Mouse (Mus musculus) adrenal gland, postnatal 10 days (tissue): ENCODE results near the gene Igf2. TPM values are rescaled to one million over a fixed set of nuclear protein-coding genes. Genes with fewer than 3 reads are reported as not detected.

Experiments used
- DNase-seq: peaks from one replicate; pipeline ENCODE4 v3.0.0; 2021; ENCODE audit warnings: mixed read lengths
- microRNA-seq: library from miRNA; unstranded; fragments of <30 nt; microRNA quantifications from one replicate; pipeline ENCODE4 v1.2.0, GENCODE M21; 2021
- total RNA-seq, 2 experiments: library from RNA; stranded (reverse); gene quantifications; 2 replicates each; pipeline ENCODE4 v1.2.3; 2021

Gene Igf2
- total RNA-seq, 2 experiments from 2014 or later, result 1,376 to 1,421 TPM

DNA sequence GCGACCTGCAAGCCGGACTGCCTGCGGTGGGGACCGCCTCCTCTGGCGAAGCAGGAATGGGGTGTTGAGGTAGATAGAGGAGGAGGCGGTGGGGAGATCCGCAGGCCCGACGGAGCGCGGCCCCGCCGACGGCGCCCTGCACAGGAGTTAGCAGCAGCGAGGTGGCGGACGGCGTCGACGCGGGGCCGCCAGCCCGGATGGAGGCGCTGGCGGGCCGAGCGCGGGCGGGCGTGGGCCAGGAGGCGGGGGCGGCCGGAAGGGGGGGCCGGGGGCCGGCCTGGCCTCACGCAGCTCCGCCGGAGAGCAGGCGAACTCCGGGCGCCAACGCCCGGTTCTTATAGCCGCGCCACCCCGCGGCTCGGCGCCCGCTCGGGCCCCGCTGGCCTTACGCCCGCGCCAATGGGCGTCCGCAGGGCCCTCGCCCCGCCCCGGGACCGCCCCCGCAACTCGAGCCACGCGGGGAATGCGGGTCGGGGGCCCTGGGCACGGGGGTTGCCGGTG is 7.4 kb downstream of the Igf2 start:
- DNase-seq, result peak; percentile 62

DNA sequence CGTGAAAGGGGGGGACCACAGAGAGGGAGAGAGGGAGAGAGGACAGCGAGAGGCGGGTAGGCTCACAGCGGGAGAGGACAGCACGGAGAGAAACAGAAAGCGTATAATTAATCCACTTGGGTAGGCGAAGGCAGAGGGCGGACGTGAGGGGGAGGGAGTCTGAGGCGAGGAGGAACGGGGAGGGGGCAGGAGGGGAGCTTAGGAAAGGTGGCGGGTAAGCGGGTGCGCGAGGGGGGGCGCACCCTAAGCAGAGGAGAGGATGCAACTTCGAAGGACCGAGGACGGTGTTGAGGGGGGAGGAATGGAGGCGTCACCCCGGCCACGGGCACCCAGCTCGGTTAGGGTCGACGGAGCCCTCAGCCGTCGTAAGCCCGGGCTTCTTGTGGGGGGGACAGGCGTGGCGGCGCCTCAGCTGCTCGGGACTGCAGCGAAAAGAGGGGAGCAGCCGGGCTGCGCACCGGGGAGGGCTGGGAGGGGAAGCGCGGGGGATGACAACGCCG is 7.9 kb downstream of the Igf2 start:
- DNase-seq, result no peak

DNA sequence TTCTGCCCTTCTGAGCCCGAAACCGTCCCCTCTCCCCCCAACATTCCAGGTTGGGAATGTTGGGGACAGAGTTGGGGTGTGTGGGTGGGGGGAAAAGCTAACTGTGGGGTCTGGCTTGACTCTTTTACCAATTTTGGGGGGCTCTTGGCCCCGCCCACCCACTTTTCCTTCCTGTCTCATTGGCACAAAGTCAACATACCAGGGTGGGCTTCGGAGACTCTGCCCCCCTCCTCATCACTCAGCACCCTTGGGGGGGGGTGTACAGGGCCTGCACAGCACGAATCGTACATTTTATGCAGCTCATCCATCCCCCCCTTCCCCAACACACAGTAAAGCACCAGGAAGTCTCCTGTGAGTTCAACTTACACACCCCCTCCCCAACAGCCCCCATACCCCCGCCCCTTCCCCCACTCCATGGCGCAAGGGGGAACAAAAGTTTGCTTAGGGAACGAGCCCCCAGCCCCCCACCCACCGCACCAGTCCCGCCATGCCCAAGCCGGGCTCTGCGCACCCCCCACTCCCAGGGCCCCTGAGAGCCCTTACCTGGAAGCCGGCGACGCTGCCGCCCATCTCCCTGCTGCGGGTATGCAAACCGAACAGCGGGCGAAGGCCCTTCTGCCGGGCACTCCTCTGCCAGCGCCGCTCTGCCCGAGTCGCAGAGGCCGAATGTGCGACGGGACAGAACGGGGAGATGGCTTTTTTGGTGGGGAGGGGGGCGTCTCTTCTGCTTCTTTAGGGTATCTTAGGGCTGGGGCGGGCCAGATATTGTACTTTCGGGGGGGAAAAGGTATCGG is 8.6 kb downstream of the Igf2 start:
- no peak for DNase-seq

DNA sequence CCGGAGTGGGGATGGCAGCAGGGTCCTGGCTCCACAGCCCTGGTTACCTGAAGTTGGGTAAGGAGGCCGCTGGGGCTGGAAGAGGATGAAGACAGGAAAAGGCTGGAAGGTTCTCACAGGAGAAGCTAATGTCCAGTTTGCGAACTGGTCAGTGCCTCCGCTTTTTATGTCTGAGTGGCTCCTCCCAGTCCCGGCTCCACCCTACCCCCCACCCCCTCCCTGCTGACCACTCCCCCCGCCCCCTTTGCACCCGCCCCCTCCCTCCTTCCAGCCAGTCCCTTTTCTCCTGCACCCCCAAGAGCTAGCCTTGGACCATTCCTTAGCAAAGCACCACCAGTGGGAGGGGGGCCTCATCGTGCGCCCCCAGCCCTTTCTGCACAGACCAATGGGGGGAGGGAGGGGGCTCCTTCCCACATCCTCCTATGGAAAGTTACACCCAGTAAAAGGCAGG is 9.2 kb downstream of the Igf2 start:
- no peak for DNase-seq

DNA sequence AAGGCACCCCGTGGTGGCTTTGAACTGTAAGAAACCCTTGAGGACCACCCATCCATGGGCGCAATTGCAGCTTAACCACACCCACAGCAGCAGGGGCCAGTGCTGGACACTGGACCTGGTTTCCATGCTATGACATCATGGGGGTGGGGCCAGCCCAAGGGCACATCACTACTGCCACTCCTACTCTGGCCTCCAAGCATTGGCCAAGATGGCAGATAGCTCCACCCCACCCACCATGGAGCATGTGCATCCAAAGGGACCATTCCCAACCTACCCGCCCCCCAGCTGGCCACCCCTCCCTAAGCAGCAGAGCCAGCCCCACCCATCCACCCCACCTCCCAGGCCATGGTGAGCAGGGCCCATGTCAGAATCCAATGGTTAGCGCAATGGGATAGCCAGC is 10.6 kb downstream of the Igf2 start:
- DNase-seq, result peak; percentile 33

DNA sequence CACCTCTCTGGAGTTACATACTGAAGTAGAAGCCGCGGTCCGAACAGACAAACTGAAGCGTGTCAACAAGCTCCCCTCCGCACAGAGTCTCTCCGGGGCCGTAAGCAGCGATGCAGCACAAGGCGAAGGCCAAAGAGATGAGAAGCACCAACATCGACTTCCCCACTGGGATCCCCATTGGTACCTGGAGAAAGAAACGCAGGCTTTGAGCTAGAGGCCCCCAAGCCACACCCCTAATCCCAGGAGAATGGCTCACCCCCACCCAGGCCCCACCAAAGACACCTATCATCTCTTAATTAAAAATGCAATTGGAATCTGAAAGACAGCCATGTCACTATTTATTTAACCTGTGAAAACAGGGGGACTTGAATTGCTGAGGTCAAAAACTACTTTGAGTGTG is 11.0 kb downstream of the Igf2 start:
- no peak for DNase-seq

DNA sequence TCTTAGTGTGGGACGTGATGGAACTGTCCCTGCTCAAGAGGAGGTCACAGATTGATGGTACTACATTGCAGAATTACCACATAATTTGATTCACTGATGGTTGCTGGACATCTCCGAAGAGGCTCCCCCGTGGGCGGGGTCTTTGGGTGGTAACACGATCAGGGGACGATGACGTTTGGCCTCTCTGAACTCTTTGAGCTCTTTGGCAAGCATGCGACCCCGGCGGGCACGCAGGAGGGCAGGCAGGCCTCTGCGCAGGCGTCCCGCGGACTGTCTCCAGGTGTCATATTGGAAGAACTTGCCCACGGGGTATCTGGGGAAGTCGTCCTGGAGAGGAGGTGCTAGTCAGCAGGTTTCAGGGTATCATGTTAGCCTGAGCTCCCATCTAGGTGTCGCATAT is 12.9 kb downstream of the Igf2 start:
- no peak for DNase-seq

DNA sequence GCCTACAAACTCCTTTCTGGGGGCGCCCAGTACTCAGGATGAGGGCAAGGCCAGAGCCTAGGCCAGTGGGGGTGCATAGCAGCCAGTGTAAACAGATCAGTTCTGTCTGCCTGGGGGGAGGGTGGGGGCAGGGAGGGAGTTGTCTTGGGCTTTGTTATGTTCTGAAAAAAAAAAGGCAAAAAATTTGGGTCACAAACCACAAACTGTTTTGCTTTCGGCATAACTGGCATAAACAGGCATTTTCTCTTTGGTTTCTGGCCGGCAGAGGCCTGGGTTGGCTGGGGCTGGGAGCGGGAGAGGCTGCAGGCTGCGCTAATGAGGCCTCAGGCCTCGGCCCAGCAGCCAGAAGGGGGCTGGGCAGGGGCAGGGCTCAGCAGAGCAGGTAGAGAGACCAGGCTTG is 19.9 kb downstream of the Igf2 start:
- DNase-seq, result no peak

DNA sequence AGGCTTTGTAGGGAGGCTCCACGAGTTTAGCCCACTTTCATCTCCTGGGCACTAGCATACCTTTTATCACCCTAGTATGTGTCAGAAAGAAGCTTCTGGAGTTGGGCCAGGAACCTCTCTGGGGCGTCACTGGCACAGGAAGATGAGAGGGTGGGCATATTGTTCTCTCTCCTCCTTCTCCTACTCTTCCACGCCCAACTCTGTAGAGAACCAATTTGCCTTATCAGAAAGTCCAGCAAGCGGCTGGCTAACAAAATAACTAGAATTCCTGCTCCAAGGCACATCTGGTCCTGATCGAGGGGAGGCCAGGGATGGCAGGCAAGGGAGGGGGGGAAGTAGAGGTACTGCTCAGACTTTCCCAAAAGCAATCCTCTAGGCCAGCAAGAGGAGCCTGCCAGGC is 21.6 kb downstream of the Igf2 start:
- DNase-seq, result no peak

DNA sequence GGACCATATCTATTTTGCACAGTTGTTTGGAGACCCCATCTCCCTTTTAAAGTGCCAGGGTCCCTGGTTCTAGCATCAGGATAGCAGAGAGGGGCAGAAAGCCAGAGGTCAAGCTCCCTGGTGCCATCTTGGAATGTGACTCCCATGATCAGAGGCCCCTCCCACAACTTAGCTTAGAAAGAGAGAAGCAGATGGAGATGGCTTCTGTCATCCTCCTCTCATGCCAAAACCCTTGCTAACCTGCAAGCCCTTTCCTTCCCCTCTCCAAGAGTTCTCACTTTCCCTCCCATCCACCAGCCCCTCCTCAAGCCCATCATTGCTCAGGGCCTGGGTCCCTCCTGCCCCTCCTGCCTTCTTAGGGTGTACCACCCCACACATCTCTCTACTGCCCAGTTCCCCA is 30.4 kb downstream of the Igf2 start:
- no peak for DNase-seq

DNA sequence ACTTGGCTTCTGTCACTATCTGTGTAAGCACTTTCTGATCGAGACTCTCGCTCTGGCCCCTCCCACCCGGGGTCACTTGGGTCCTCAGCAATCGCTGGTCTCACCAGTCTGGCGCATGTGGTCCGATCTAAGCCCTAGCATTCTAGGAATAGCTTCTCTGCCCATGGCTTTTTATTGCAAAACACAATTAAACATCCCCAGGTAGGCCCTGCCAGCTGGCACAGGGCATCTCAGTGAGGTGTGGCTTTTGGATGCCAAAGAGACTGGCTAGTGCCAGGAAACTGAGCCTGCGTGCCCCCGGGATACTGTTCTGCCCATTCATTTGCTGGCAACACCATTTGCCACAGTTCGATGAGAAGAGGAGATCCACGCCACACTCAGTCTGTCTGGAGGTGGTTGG is 35.9 kb downstream of the Igf2 start:
- peak; percentile 73 for DNase-seq

DNA sequence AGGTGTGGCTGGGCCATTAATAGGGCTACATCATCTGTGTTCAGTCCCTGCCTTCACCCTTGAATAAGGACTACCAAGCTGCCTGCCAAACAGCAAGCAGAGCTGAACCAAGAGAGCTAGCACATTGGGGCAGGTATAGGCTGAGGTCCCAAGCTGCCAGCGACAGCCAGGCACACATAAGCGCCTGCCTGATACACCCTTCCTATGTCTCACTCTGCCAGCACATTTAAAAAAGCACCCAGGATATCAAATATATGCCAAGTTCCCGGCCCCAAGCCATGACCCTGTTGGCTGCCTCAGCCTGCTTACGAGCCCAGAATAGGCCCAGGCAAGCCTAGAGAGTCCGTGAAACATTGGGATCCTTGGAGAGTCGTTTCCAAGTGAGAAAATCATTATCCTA is 36.8 kb downstream of the Igf2 start:
- DNase-seq, result peak; percentile 46

DNA sequence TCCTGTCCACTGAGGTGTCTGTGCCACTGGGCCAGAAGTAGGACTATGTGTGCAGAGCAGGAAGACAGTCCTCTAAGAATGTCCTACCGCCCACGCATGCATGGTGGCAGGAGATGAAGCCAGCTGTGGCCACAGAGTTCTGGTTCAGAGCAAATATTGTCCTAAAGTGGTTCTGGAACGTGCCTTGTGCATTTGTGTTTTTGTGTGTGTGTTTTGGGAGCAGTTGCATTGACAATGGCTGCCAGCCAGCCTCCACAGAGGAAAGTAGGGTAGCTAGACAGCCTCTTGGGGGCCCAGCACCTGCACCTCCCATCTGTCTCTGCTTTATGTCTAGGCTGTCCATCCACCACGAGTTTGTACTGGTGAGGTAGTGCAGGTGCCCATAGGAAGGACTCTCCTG is 44.4 kb downstream of the Igf2 start:
- no peak for DNase-seq

DNA sequence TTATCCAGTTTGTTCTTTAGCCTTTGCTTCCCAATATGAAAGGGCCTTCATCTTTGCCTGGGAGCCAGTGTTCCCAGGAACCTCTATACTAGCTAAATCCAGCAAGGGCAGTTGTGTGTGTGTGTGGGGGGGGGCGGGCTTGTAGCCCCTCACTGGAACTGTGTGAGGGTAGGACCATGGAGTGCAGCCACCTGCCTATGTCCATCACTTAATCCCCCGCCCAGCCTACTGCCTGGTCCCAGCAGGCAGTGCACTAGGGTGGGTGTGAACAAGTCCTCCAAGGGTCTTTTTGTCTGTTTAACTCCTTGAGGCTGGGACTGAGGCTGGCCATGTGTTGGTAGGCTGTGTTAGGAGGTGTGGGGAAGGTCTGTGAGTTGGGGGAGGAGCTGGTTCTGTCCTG is 53.5 kb downstream of the Igf2 start:
- DNase-seq, result no peak

DNA sequence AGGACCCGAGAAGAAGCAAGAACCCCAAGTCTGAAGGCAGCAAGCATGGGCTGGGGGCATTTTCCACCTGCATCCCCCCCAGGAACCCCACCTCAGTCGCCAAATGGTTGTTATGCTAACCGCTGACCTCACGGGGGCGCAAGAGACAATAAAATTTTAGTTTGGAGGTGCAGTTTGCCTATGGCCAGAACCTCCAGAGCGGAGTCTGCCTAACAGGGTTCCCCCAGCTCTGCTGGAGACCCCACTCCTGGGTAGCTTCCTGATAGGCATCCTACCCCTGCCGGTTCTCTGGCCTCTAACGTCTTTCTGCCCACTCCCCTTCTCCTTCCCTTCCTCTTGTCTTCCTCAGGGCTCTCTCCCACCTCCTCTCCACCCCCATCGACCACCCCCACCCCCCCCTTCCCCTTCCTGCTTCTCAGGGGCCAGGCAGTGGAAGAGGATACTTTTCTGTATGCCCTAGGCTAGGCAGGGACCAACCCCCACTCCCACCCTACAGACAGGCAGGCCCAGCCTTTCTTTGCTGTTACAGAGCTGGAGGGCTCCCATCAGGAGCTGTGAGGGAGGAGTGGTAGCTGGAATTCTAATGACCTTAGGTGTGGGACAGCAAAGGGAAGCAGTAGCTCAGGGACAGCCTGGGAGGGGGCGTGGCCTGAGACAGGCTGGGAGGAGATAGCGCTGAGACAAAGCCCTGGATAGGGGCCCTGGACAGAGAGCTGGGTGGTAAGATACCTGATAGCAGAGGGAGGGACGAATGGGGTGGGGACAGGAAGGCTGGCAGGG is 55.8 kb downstream of the Igf2 start:
- peak; percentile 73 for DNase-seq

DNA sequence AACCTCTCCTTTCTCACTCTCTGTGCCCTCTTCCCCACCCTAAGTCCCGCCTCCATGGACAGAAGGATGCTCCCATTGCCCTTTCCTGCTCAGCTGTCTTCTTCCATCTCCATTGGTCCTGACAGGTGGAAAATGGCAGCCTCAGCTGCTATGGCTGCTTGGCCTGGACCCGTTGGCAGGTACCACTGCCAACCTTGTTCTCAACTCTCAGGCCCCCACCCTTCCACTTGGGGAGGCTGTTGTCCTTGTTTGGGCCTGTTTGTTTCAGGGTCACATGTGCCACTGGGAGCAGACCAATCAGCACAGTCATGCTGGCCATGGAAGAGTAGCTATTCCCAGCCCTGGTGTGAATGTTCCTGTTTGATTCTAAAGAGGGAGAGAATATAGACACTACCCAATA is 65.7 kb downstream of the Igf2 start:
- no peak for DNase-seq

Small RNA genes within 50 kb of the gene (microRNA-seq; reads per million reads assigned to microRNA genes)
- gene Mir483, result 1,705 reads per million, percentile 81 among the genes with 10 or more reads in this experiment

Other genes starting within 250 kb of the Igf2 start
- gene Syt8, start 232.0 kb downstream of the Igf2 start, total RNA-seq, result not detected
- gene Tnni2, start 225.0 kb downstream of the Igf2 start, total RNA-seq, result 100 to 1,000 TPM; 196 to 793 TPM
- 10 to 100 TPM; 26.7 to 39.3 TPM for gene Lsp1, start 206.0 kb downstream of the Igf2 start, total RNA-seq
- 1,000 to 10,000 TPM in 1 of 2 experiments, 100 to 1,000 TPM in 1; 272 to 1,179 TPM for gene Tnnt3, start 168.0 kb downstream of the Igf2 start, total RNA-seq
- gene Mrpl23, start 134.1 kb downstream of the Igf2 start, total RNA-seq, result 10 to 100 TPM in 1 of 2 experiments, 1 to 10 TPM in 1; 5.1 to 15.8 TPM
- gene Gm49394, start 3.1 kb upstream of the Igf2 start, total RNA-seq, result under 1 TPM in 1 of 2 experiments, not detected in 1; 0.09 TPM
- not detected for gene Ins2, start 76.6 kb upstream of the Igf2 start, total RNA-seq